In the genomic region with DNA sequence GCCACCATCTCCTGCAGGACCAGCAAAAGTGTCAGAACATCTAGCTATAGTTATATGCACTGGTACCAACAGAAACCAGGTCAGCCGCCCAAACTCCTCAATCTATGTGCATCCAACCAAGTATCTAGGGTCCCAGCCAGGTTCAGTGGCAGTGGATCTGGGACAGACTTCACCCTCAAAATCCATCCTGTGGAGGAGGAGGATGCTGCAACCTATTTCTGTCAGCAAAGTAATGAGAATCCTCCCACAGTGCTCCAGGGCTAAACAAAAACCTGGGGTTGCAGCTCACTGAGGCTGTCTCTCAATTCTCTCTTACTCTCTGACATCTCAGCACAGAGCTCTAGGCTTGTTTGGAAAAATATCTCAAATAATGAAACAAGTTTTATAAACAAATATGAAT, we compare ENCODE assay signal across 17 mouse cellular contexts.
"Had no signal": no experiment of that assay in that cellular context is flagged by ENCODE, and none has a peak within 500 bp of the region (broad histone marks: within the 10 kb centered on the region; RNA-seq: fewer than 3 reads in every experiment).

No protein-coding gene starts in this region.

- ATAC-seq: hindbrain, postnatal 0 days; intestine, embryonic 16.5 days; liver, embryonic 12.5 days had no signal

- DNase-seq: gastrocnemius, postnatal 14 days; gastrocnemius, postnatal 36 days; heart, adult 11 months; heart, adult 2 months; heart, postnatal 14 days; heart, postnatal 36 days; kidney, adult 11 months; kidney, adult 2 months; kidney, adult 9 months; kidney, postnatal 14 days; kidney, postnatal 36 days; layer of hippocampus, adult 9-11 months; layer of hippocampus, postnatal 36 days; left cerebral cortex, postnatal 4 days had no signal
